Mouse (Mus musculus) C2C12 (cell line): ENCODE data around the gene Mif4gd. TPM values are rescaled to one million over a fixed set of nuclear protein-coding genes. Genes with fewer than 3 reads are reported as not detected.

ENCODE experiments used
- H3K27me3 ChIP-seq: one replicate; pipeline ENCODE4 v1.6.1; 2011; ENCODE audit not compliant: control insufficient read depth, insufficient read depth, insufficient read length
- H3K36me3 ChIP-seq: one replicate; pipeline ENCODE4 v1.6.1; 2011; ENCODE audit not compliant: control insufficient read depth, insufficient read depth
- H3K4me3 ChIP-seq: one replicate; pipeline ENCODE4 v1.5.1; 2011; ENCODE audit warnings: mild to moderate bottlenecking, control low read depth; ENCODE audit not compliant: poor library complexity, insufficient read depth, severe bottlenecking
- H3K79me2 ChIP-seq: one replicate; pipeline ENCODE4 v1.6.1; 2011; ENCODE audit not compliant: control insufficient read depth, insufficient read depth
- H3K79me3 ChIP-seq: one replicate; pipeline ENCODE4 v1.6.1; 2011; ENCODE audit warnings: low read depth, control low read depth
- H3ac ChIP-seq: one replicate; pipeline ENCODE3; 2011; ENCODE audit warnings: low read depth; ENCODE audit not compliant: control insufficient read depth, insufficient read length
- CEBPB ChIP-seq: IDR thresholded peaks from one replicate; pipeline ENCODE4 v1.6.1; 2011; ENCODE audit warnings: low read depth, mild to moderate bottlenecking, control low read depth, moderate library complexity
- CTCF ChIP-seq: IDR thresholded peaks from one replicate; pipeline ENCODE4 v1.5.1; 2011; ENCODE audit not compliant: control insufficient read depth, insufficient read depth, insufficient read length
- FOSL1 ChIP-seq: IDR thresholded peaks from one replicate; pipeline ENCODE4 v1.8.0; 2011; ENCODE audit warnings: mild to moderate bottlenecking, low read length; ENCODE audit not compliant: poor library complexity, insufficient read depth, severe bottlenecking
- MAX ChIP-seq: IDR thresholded peaks from one replicate; pipeline ENCODE4 v1.6.1; 2011; ENCODE audit warnings: mild to moderate bottlenecking, control low read depth
- MYOD1 ChIP-seq: IDR thresholded peaks from one replicate; pipeline ENCODE4 v1.6.1; 2011; ENCODE audit warnings: low read depth; ENCODE audit not compliant: control insufficient read depth, insufficient read length
- MYOG ChIP-seq: IDR thresholded peaks from one replicate; pipeline ENCODE4 v1.6.1; 2011; ENCODE audit not compliant: control insufficient read depth, insufficient read length; ENCODE audit errors: extremely low read depth
- USF1 ChIP-seq: IDR thresholded peaks from one replicate; pipeline ENCODE4 v1.6.1; 2011; ENCODE audit warnings: low read depth, mild to moderate bottlenecking, control low read depth, moderate library complexity
- polyA plus RNA-seq: library from polyadenylated mRNA; unstranded; fragments of >200 nt; fragmentation: generic; extraction: Trizol; gene quantifications from one replicate; pipeline ENCODE4 v1.2.1, GENCODE M21; 2012; ENCODE audit warnings: missing spikeins

Mif4gd gene
- polyA plus RNA-seq, 1 experiment, result 13.4 TPM

DNA sequence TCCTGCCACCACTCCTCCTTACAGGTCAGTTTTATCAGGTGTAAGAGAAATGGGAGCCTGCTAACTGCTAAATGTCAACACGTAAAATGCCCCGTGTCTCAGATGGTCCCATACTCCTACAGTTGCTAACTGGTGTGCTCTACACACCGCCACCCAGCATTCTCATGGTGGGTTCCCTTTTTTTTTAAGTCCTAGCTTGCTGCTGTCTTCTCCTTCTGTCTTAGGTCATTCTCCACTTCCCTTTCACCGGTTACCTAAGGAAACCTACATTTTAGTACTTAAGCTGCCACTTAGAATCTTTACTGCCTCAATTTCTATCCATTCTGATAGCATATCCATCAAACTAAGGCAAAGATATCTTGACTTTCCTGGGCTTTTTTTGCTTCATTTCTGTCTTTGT is 11.6 kb downstream of the Mif4gd start:
- Histone ChIP-seq H3K79me3 (peaks cover 61% of the 10 kb centered on the region), H3K36me3 (peaks cover 43% of the 10 kb centered on the region), H3K27me3 (no peaks in the 10 kb centered on the region), H3K4me3 (no peak overlapping the region), H3ac (no peak overlapping the region), H3K79me2 (peaks cover 100% of the 10 kb centered on the region)
- TF ChIP-seq CTCF (no peak), MAX (no peak), CEBPB (no peak), MYOG (no peak), USF1 (no peak), FOSL1 (no peak)

DNA sequence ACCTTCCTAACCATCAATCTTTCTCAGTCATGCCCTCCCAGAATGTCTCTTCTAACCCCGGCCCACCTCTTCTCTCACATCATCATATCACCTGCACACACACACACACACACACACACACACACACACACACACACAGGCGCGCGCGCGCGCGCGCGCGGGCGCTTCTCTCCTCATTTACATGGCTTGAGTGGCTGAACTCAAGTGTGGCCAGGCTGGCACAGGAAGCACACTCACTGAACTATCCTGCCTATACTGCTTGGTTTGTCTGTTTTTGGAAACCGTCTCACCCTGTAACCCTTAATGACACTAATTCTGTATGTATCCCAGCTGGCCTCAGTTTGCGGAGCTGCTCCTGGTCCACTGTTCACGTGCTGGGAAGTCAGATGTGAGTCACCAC is 12.0 kb downstream of the Mif4gd start:
- peaks cover 43% of the 10 kb centered on the region for H3K36me3 ChIP-seq
- peaks cover 61% of the 10 kb centered on the region for H3K79me3 ChIP-seq
- H3K4me3 ChIP-seq, result no peak overlapping the region
- TF ChIP-seq CEBPB, result no peak
- TF ChIP-seq MYOD1, result no peak
- no peak for TF ChIP-seq MYOG
- TF ChIP-seq CTCF, result no peak
- TF ChIP-seq USF1, result no peak
- TF ChIP-seq FOSL1, result no peak
- no peak for TF ChIP-seq MAX
- H3ac ChIP-seq, result no peak overlapping the region
- peaks cover 100% of the 10 kb centered on the region for H3K79me2 ChIP-seq
- no peaks in the 10 kb centered on the region for H3K27me3 ChIP-seq

DNA sequence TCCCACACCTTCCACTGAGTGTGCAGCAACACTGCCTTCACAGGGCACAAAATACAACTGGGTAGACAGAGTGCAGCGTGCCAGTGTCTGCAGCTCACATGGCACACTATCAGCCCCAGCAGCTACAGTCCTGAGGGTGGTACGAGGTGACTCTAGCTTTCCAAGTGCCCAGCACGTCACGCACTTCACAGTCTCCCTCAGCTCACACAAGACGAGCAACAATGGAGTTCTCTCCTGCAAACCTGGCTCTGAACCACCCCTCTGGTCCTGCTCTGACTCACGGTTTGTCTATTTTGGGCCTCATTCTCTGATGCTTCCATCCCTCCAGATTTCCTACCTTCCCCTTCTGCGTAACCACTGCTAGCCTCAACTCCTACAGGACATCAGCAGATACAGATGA is 13.0 kb downstream of the Mif4gd start:
- Histone ChIP-seq H3K36me3 (peaks cover 46% of the 10 kb centered on the region), H3K79me3 (peaks cover 61% of the 10 kb centered on the region), H3K27me3 (no peaks in the 10 kb centered on the region), H3ac (no peak overlapping the region), H3K4me3 (no peak overlapping the region), H3K79me2 (peaks cover 91% of the 10 kb centered on the region)
- TF ChIP-seq MAX, result no peak
- TF ChIP-seq FOSL1, result no peak

DNA sequence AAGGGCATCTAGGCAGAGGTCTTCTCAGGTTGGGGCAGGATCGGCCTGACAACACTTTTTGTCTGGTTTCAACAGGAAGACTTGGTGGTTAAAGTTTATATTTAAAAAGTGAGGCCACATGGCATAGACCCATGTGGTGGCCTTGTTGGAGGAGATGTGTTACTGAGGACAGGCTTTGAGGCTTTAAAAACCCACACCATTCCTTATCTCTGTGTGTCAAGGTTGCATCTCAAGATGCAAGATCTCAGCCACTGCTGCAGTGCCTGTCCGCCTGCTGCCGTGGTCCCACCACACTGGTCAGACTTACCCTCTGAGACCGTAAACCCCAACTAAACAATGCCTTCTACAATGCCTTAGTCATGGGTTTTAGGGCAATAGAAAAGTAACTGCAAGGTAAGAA is 14.5 kb downstream of the Mif4gd start:
- H3K27me3 ChIP-seq, result no peaks in the 10 kb centered on the region
- no peak overlapping the region for H3K4me3 ChIP-seq
- peaks cover 54% of the 10 kb centered on the region for H3K79me3 ChIP-seq
- H3K36me3 ChIP-seq, result peaks cover 58% of the 10 kb centered on the region
- TF ChIP-seq MAX (no peak), CEBPB (no peak), CTCF (no peak), USF1 (no peak), FOSL1 (no peak)
- H3ac ChIP-seq, result no peak overlapping the region
- H3K79me2 ChIP-seq, result peaks cover 81% of the 10 kb centered on the region

DNA sequence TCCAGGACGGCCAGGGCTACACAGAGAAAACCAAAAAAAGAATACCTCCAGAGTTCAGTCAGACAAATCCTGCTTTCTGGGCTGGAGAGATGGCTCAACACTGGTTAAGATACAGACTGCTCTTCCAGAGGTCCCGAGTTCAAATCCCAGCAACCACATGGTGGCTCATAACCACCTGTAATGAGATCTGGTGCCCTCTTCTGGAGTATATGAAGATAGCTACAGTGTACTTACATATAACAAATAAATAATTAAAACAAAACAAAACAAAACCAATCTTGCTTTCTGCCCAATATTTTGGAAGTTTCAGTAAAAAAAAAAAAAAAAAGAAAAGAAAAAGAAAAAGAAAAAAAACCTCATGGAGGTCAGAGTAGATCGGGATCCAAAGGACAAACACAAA is 17.6 kb downstream of the Mif4gd start:
- TF ChIP-seq CTCF (no peak), MYOD1 (no peak), MYOG (no peak), USF1 (no peak), MAX (no peak), CEBPB (no peak), FOSL1 (no peak)
- peaks cover 29% of the 10 kb centered on the region for H3K79me3 ChIP-seq
- no peak overlapping the region for H3ac ChIP-seq
- peaks cover 82% of the 10 kb centered on the region for H3K36me3 ChIP-seq
- no peak overlapping the region for H3K4me3 ChIP-seq
- H3K27me3 ChIP-seq, result no peaks in the 10 kb centered on the region
- H3K79me2 ChIP-seq, result peaks cover 50% of the 10 kb centered on the region

DNA sequence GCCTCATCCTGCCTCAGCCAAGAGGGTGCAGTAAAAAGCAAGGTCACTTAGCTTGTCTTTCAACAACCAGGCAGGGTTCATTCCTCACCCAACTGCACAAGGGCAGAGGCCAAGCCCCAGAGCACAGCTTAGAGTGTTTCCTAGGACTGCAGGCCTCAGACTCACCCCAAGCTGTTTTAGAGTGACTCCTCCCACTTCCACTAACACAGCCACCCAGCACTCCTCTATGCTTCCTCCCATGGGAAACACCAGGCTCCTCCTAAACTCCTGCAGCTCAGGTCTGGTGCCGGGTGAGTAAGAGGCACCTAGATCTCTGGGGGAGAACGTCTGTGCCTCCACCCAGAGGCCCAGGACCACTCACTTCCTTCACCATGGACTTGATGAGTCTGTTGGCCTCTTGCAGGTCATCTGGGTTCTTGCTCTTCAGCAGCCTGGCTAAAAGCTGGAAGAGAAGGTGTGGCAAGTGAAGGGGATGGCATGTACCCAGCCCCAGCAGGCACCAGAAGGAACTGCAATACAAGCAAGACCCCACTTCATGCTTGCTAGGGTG is 22.2 kb downstream of the Mif4gd start:
- no peak for TF ChIP-seq CEBPB
- no peak for TF ChIP-seq USF1
- no peak for TF ChIP-seq MYOG
- TF ChIP-seq MAX, result no peak
- no peak for TF ChIP-seq MYOD1
- Histone ChIP-seq H3ac (no peak overlapping the region), H3K4me3 (no peak overlapping the region), H3K27me3 (no peaks in the 10 kb centered on the region), H3K36me3 (peaks cover 89% of the 10 kb centered on the region), H3K79me2 (peaks cover 4% of the 10 kb centered on the region), H3K79me3 (peaks cover 5% of the 10 kb centered on the region)
